Mouse (Mus musculus) liver, postnatal 0 days (tissue): ENCODE measurements at regions not wholly inside any gene's neighbourhood (a gene's known extent, or its start where the extent isn't known, plus 50 kb on each side); places are given as distances from the start of the nearest gene placed in this dataset.

ENCODE experiments used
- ATAC-seq: fragments of 200-750 bp; cut with Nextera tagmentation; 2 replicates; pipeline ENCODE4 v1.8.0; 2017; ENCODE audit warnings: mild to moderate bottlenecking, moderate library complexity
- DNase-seq: peaks from one replicate; pipeline ENCODE4 v3.0.0-alpha.2; 2016
- H3K27ac ChIP-seq: fragments of 300-500 bp; sonication (generic); 2 replicates; pipeline ENCODE4 v1.5.1; 2014; ENCODE audit warnings: antibody characterized with exemption, moderate library complexity, mild to moderate bottlenecking, low read depth
- H3K27me3 ChIP-seq: fragments of 300-500 bp; sonication (generic); 2 replicates; pipeline ENCODE4 v1.6.1; 2014; ENCODE audit warnings: low read length, control low read depth, mixed read lengths; ENCODE audit not compliant: insufficient read depth
- H3K36me3 ChIP-seq: fragments of 300-500 bp; sonication (generic); replicated peaks from 2 replicates; pipeline ENCODE4 v1.6.1; 2014; ENCODE audit warnings: mild to moderate bottlenecking, control low read depth, low read length, moderate library complexity, mixed read lengths; ENCODE audit not compliant: insufficient read depth
- H3K4me1 ChIP-seq: fragments of 300-500 bp; sonication (generic); 2 replicates; pipeline ENCODE4 v1.6.1; 2014; ENCODE audit warnings: antibody characterized with exemption, mild to moderate bottlenecking, control low read depth; ENCODE audit not compliant: insufficient read depth
- H3K4me2 ChIP-seq: fragments of 300-500 bp; sonication (generic); 2 replicates; pipeline ENCODE4 v1.6.1; 2014; ENCODE audit warnings: low read depth, mild to moderate bottlenecking, low read length, moderate library complexity, mixed read lengths
- H3K4me3 ChIP-seq: fragments of 300-500 bp; sonication (generic); 2 replicates; pipeline ENCODE4 v1.5.1; 2014; ENCODE audit warnings: low read depth, low read length
- H3K9ac ChIP-seq: fragments of 300-500 bp; sonication (generic); replicated peaks from 2 replicates; pipeline ENCODE4 v1.6.1; 2014; ENCODE audit warnings: mild to moderate bottlenecking, moderate library complexity
- H3K9me3 ChIP-seq: fragments of 300-500 bp; sonication (generic); 2 replicates; pipeline ENCODE4 v1.6.1; 2016; ENCODE audit warnings: mild to moderate bottlenecking, control low read depth, low read length, mixed read lengths
- CTCF ChIP-seq: sonication (generic); IDR thresholded peaks from 2 replicates; pipeline ENCODE4 v1.5.1; 2016; ENCODE audit warnings: antibody characterized with exemption, low read depth
- EP300 ChIP-seq: IDR thresholded peaks from 2 replicates; pipeline ENCODE4 v1.6.1; 2016; ENCODE audit warnings: antibody characterized with exemption, low read depth, mild to moderate bottlenecking
- WGBS: fragments of 180-500 bp; shearing (Covaris S2); extraction: QIAGEN DNeasy Blood & Tissue Kit; methylation state at CpG from one replicate; pipeline ENCODE4 v1.1.7; 2014; ENCODE audit not compliant: insufficient replicate concordance; 5-methylcytosine and 5-hydroxymethylcytosine counted together

GRCm38 (mm10) chr2:30675839-30676238 is 81.0 kb downstream of the Cstad start:
- no peak for TF ChIP-seq CTCF
- H3K27me3 ChIP-seq: peaks cover 20% of the 10 kb centered on the region
- no peak overlapping the region for H3K9ac ChIP-seq
- no peaks in the 10 kb centered on the region for H3K36me3 ChIP-seq
- no peak overlapping the region for H3K4me2 ChIP-seq
- no peak overlapping the region for H3K4me3 ChIP-seq
- WGBS: 76% methylated on average over 2 of the region's 2 CpGs
- H3K9me3 ChIP-seq: peaks cover 3% of the 10 kb centered on the region; the same call in 1 of the 2 replicates
- DNase-seq: no peak
- H3K4me1 ChIP-seq: peaks cover 11% of the 10 kb centered on the region; the same call in 1 of the 2 replicates
- ATAC-seq: no peak
- H3K27ac ChIP-seq: no peak overlapping the region

GRCm38 (mm10) chr2:30670836-30671586 is 76.2 kb downstream of the Cstad start:
- WGBS: 63% methylated on average over 4 of the region's 5 CpGs
- no peaks in the 10 kb centered on the region for H3K9me3 ChIP-seq
- no peak for TF ChIP-seq CTCF
- TF ChIP-seq EP300: no peak
- no peak overlapping the region for H3K27ac ChIP-seq
- H3K4me2 ChIP-seq: no peak overlapping the region
- no peak overlapping the region for H3K9ac ChIP-seq
- DNase-seq: no peak
- H3K4me3 ChIP-seq: no peak overlapping the region
- 0 out of 2 replicates have a peak, but pooled peaks cover 3% of the 10 kb centered on the region for H3K27me3 ChIP-seq
- H3K36me3 ChIP-seq: no peaks in the 10 kb centered on the region
- no peak for ATAC-seq
- no peaks in the 10 kb centered on the region for H3K4me1 ChIP-seq

GRCm38 (mm10) chr2:30667468-30667867 is 72.6 kb downstream of the Cstad start:
- TF ChIP-seq CTCF (no peak), EP300 (no peak)
- DNase-seq (no peak), ATAC-seq (no peak)
- H3K4me1 ChIP-seq: no peaks in the 10 kb centered on the region
- no peaks in the 10 kb centered on the region for H3K36me3 ChIP-seq
- H3K4me3 ChIP-seq: no peak overlapping the region
- WGBS: 35% methylated on average over 8 of the region's 8 CpGs
- no peak overlapping the region for H3K4me2 ChIP-seq
- H3K9me3 ChIP-seq: no peaks in the 10 kb centered on the region
- H3K27me3 ChIP-seq: 0 out of 2 replicates have a peak, but pooled peaks cover 3% of the 10 kb centered on the region
- H3K9ac ChIP-seq: no peak overlapping the region
- H3K27ac ChIP-seq: no peak overlapping the region

DNA sequence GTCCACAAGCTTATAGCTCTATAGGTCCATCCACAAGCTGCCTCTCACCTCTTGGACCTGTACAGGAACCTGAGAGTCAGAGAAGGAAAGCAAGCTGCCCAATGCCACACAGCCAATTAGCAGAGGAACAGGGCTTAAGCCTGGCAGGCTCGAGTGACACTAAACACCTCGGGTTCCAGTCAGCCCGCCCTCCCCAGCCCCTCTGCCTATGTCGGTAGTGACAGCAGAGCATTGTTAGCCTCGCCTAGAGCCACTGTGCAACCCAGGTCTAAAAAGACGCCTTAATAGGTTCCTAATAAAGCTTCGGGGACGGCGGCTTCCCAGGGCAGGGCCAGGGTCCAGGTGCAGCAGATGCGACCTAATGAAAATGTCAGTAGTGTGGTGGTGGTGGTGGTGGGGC is 66.3 kb downstream of the Cstad start:
- Histone ChIP-seq H3K36me3 (no peaks in the 10 kb centered on the region), H3K27me3 (no peaks in the 10 kb centered on the region), H3K4me1 (peaks cover 32% of the 10 kb centered on the region), H3K4me3 (no peak overlapping the region), H3K4me2 (no peak overlapping the region), H3K9me3 (no peaks in the 10 kb centered on the region), H3K27ac (no peak overlapping the region), H3K9ac (no peak overlapping the region)
- no peak for ATAC-seq
- WGBS: 68% methylated on average over 10 of the region's 10 CpGs
- DNase-seq: no peak
- TF ChIP-seq CTCF (no peak), EP300 (no peak)

GRCm38 (mm10) chr2:30660613-30660991 is 65.8 kb downstream of the Cstad start:
- peaks cover 32% of the 10 kb centered on the region for H3K4me1 ChIP-seq
- no peak overlapping the region for H3K4me3 ChIP-seq
- H3K27ac ChIP-seq: no peak overlapping the region
- no peak overlapping the region for H3K4me2 ChIP-seq
- no peaks in the 10 kb centered on the region for H3K36me3 ChIP-seq
- no peaks in the 10 kb centered on the region for H3K27me3 ChIP-seq
- 43% methylated on average over 10 of the region's 10 CpGs for WGBS
- TF ChIP-seq CTCF (no peak), EP300 (no peak)
- ATAC-seq: no peak
- no peaks in the 10 kb centered on the region for H3K9me3 ChIP-seq
- H3K9ac ChIP-seq: no peak overlapping the region
- DNase-seq: no peak

GRCm38 (mm10) chr2:30659836-30660612 is 65.2 kb downstream of the Cstad start:
- Histone ChIP-seq H3K27ac (peak overlapping the region; percentile 85), H3K4me3 (no peak overlapping the region), H3K36me3 (no peaks in the 10 kb centered on the region), H3K4me2 (no peak overlapping the region), H3K9ac (no peak overlapping the region), H3K9me3 (no peaks in the 10 kb centered on the region), H3K4me1 (peaks cover 32% of the 10 kb centered on the region), H3K27me3 (no peaks in the 10 kb centered on the region)
- no peak for DNase-seq
- no peak for TF ChIP-seq CTCF
- no peak for TF ChIP-seq EP300
- 49% methylated on average over 11 of the region's 11 CpGs for WGBS
- no peak for ATAC-seq
